Mouse (Mus musculus) limb, embryonic 13.5 days (tissue): ENCODE data around the gene Srr. TPM values are rescaled to one million over a fixed set of nuclear protein-coding genes. Genes with fewer than 3 reads are reported as not detected.

Source experiments
- ATAC-seq: fragments of 200-750 bp; cut with Nextera tagmentation; 2 replicates; pipeline ENCODE4 v1.8.0; 2017; ENCODE audit warnings: low read depth, moderate number of reproducible peaks, moderate TSS enrichment; ENCODE audit not compliant: low FRiP score
- H3K27ac ChIP-seq: fragments of 300-500 bp; sonication (generic); 2 replicates; pipeline ENCODE4 v1.5.1; 2015; ENCODE audit warnings: inconsistent platforms, mild to moderate bottlenecking, moderate library complexity
- H3K27me3 ChIP-seq: fragments of 300-500 bp; sonication (generic); 2 replicates; pipeline ENCODE4 v1.6.1; 2015; ENCODE audit warnings: mild to moderate bottlenecking, inconsistent platforms
- H3K36me3 ChIP-seq: fragments of 300-500 bp; sonication (generic); 2 replicates; pipeline ENCODE4 v1.6.1; 2015; ENCODE audit warnings: inconsistent platforms, mild to moderate bottlenecking, moderate library complexity
- H3K4me1 ChIP-seq: fragments of 300-500 bp; sonication (generic); 2 replicates; pipeline ENCODE4 v1.6.1; 2015; ENCODE audit warnings: inconsistent platforms
- H3K4me2 ChIP-seq: fragments of 300-500 bp; sonication (generic); replicated peaks from 2 replicates; pipeline ENCODE4 v1.6.1; 2015; ENCODE audit warnings: inconsistent platforms, mild to moderate bottlenecking, moderate library complexity
- H3K4me3 ChIP-seq: fragments of 300-500 bp; sonication (generic); 2 replicates; pipeline ENCODE4 v1.5.1; 2015; ENCODE audit warnings: moderate library complexity, mild to moderate bottlenecking, inconsistent platforms
- H3K9ac ChIP-seq: fragments of 300-500 bp; sonication (generic); 2 replicates; pipeline ENCODE4 v1.6.1; 2015; ENCODE audit warnings: mild to moderate bottlenecking, inconsistent platforms
- H3K9me3 ChIP-seq: fragments of 300-500 bp; sonication (generic); 2 replicates; pipeline ENCODE4 v1.6.1; 2016; ENCODE audit warnings: inconsistent platforms
- WGBS: fragments of 180-500 bp; shearing (Covaris S2); methylation state at CpG from one replicate; pipeline ENCODE4 v1.1.7; 2015; 5-methylcytosine and 5-hydroxymethylcytosine counted together
- polyA plus RNA-seq: library from polyadenylated mRNA; unstranded; fragments of >200 nt; fragmentation: Nextera tagmentation; extraction: Ambion mirVana; gene quantifications from 2 replicates; pipeline ENCODE4 v1.2.1, GENCODE M21; 2015

Srr gene
- polyA plus RNA-seq, result 29.2 and 30.3 TPM in 2 replicates

DNA sequence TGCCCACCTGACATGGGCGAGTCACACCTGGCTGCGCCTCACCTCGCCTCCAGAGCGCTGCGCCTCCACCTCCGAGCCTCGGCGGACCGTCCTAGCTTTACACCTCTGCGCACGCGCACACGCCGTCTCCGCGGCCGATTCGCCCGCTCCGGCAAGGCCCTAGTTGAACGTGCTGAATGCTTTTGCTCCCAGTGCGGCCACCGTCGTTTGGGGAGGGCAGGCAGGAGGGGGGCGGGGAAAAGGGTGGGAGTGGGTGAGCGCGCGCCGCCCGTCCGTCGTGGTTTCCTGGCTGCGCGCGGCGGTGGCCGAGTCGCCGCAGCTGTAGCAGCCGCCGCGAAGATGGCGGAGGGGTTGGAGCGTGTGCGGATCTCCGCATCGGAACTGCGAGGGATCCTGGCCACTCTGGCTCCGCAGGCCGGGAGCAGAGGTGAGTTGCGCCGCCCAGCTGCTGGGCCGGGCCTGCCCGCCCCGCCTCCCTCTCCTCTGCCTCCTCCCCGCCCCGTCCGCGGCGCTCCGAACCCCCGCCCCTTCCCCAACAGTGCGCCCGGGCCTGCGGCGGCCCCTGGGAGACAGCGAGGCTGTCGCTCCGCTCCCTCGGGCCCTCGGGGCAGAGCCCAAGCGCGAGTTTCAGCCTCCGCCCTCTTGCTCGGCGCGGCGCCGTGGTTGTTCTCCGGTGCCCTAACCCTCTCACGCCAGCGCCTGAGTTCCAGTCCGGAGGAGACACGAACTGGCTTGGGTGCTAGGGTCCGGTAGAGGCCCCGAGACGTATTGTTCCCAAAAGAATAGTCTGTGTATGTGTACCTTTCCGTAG, at the start of gene Srr, which contains the start of gene Smg6:
Gene Srr, minus strand, starts transcription at position 372 of the 811 bp plus-strand sequence.
Gene Smg6, plus strand, starts transcription at position 247 of the 811 bp plus-strand sequence.
- H3K9ac ChIP-seq, result peak within 1 kb of the TSS; percentile 95
- peak within 1 kb of the TSS; percentile 94 for H3K4me3 ChIP-seq
- peak within 1 kb of the TSS; percentile 72 for H3K4me2 ChIP-seq
- no peaks in the 10 kb centered on the region for H3K9me3 ChIP-seq
- H3K4me1 ChIP-seq, result peaks cover 24% of the 10 kb centered on the region
- peak; percentile 96 for ATAC-seq
- peak within 1 kb of the TSS; percentile 96 for H3K27ac ChIP-seq
- WGBS, result under 1% methylated on average over 77 of the region's 88 CpGs
- peaks cover 18% of the 10 kb centered on the region for H3K36me3 ChIP-seq
- no peaks in the 10 kb centered on the region for H3K27me3 ChIP-seq

DNA sequence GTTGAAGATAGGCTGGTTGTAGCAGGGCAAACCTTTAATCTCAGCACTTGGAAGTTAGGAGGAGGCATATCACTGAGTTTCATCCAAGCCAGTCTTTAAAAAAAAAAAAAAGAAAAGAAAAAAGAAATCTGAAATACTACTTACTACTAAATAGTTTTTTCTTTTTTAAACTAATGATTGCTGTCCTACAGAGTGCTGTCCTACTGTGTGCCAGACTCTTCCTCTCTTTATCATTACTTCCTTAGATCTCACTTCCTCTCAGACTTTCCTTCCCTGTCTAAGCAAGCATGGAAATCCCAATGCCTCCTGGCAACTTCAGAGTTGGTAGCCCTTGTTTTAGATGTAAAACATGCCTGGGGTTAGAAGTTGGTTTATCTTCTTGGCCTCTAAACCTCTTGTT, 48.9 kb upstream of the Srr start:
- Histone ChIP-seq H3K36me3 (peaks cover 14% of the 10 kb centered on the region), H3K4me3 (no peak overlapping the region), H3K4me1 (no peaks in the 10 kb centered on the region), H3K9ac (no peak overlapping the region), H3K9me3 (no peaks in the 10 kb centered on the region), H3K27ac (no peak overlapping the region), H3K27me3 (no peaks in the 10 kb centered on the region), H3K4me2 (no peak overlapping the region)
- ATAC-seq, result no peak

DNA sequence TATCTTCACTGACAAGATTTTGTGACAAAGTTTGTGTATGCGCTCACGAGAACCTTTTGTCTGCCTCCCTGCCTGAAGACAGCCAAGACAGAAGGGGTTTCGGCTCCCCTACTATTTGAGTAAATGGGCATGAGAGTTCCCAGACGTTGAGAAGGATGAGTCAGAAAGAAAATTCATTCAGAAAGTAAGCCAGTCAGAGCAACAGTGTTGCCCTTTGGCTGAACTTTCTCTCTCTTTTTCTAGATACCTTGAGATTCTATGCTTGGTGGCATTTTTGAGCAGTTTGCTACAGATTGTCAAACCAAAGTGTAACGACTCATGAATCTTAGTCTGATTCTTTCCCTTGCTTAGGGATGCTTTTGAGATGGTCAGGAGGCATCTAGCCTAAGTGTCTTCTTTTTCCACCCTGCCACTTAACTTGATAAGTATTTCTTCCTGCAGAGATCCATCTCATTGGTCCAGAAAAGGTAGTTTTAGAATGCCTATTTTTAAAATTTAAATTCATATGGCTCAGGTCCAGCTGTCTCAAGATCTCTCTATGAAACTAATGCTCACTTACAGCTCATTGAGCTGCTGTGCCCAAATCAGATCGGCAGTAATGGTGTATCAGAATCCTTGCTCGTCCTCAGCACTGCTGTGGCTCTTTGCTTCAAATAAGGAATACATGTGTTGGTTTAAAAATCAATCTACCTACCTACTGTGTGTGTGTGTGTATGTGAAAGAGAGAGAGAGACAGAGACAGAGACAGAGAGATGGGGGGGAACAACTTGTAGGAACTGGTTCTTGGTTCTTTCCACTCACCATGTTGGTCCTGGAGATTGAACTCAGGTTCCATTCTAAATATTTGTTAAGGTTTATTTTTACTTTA, 47.8 kb upstream of the Srr start:
- Histone ChIP-seq H3K4me1 (no peaks in the 10 kb centered on the region), H3K36me3 (peaks cover 14% of the 10 kb centered on the region), H3K9me3 (no peaks in the 10 kb centered on the region), H3K9ac (no peak overlapping the region), H3K27me3 (no peaks in the 10 kb centered on the region), H3K4me2 (no peak overlapping the region), H3K4me3 (no peak overlapping the region), H3K27ac (no peak overlapping the region)
- no peak for ATAC-seq
- 88% methylated on average over 7 of the region's 7 CpGs for WGBS

DNA sequence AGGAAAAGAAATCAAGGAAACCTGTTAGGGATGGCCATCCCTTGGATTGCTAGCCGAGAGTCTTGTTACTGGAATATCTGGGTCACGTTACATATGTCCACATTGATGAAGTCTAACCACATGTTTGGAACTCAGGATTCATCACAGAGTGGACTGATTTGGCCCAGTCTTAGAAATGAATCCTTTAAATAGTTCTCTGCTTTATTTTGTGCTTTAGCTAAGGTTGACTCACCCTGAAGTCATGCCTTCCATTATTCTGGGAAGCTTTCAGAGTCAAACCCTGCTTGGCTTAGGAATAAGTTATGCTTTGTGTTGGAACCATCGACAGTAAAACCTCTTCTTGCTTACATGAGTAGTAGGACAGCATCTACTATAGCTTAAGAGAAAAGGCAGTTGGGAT, 39.8 kb upstream of the Srr start:
- no peak overlapping the region for H3K4me3 ChIP-seq
- no peak overlapping the region for H3K9ac ChIP-seq
- 89% methylated on average over 3 of the region's 3 CpGs for WGBS
- no peak for ATAC-seq
- no peak overlapping the region for H3K27ac ChIP-seq
- H3K4me1 ChIP-seq, result 0 out of 2 replicates have a peak, but pooled peaks cover 7% of the 10 kb centered on the region
- no peak overlapping the region for H3K4me2 ChIP-seq
- H3K36me3 ChIP-seq, result peaks cover 6% of the 10 kb centered on the region
- H3K9me3 ChIP-seq, result no peaks in the 10 kb centered on the region
- H3K27me3 ChIP-seq, result no peaks in the 10 kb centered on the region

DNA sequence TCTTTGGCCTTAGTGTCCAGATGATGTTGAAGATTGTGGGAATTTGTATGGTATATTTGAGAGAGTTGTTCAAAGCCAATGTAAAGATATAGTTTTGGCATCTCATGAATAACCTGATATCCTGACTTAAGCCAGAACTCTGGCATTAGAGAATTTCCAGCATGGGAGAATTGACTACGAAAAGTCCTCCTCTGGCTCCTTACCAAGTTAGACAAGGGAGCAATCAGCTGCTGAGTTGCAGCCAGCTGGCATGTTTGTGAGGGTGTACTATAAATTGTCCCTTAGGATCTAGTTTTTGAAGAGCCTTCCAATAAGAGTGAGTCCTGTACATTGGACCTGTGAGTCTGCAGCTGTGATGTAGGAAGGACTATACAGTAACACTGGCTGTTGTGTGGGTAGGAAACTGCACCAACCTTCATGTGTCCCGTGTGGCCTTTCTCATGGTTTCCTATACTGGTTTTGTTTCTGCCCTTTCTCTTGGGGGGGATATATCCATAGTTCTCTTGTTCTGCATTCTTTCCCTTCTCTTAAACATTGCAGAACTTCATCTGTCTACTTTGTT, 37.2 kb upstream of the Srr start:
- Histone ChIP-seq H3K4me2 (no peak overlapping the region), H3K36me3 (peaks cover 6% of the 10 kb centered on the region), H3K27ac (no peak overlapping the region), H3K9ac (no peak overlapping the region), H3K27me3 (no peaks in the 10 kb centered on the region), H3K4me1 (0 out of 2 replicates have a peak, but pooled peaks cover 7% of the 10 kb centered on the region), H3K9me3 (no peaks in the 10 kb centered on the region), H3K4me3 (no peak overlapping the region)
- ATAC-seq, result peak; percentile 66; the same call in 1 of the 2 replicates
- WGBS, result 66% methylated on average over 2 of the region's 2 CpGs

DNA sequence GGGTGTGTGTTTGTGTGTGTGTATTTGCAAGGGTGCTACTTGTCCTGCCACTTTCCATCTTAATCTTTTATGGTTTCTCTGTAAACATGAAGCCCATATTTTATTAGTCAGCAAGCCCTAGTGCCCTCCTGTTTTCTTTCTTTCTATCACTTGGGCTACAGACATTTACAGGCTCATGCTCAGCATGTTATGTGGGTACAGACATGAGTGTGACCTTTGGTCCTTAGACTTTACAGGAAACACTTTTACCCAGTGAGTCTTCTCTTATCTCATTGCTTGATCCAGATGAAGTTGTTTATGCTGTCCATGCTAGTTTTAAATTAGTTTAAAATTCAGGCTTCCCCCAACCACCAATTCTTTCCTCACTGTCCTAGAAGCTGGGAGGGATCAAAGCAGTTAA, 36.2 kb upstream of the Srr start:
- H3K4me1 ChIP-seq, result 0 out of 2 replicates have a peak, but pooled peaks cover 7% of the 10 kb centered on the region
- H3K27me3 ChIP-seq, result no peaks in the 10 kb centered on the region
- H3K27ac ChIP-seq, result no peak overlapping the region
- H3K9ac ChIP-seq, result no peak overlapping the region
- H3K4me3 ChIP-seq, result no peak overlapping the region
- no peak for ATAC-seq
- no peaks in the 10 kb centered on the region for H3K9me3 ChIP-seq
- H3K36me3 ChIP-seq, result peaks cover 13% of the 10 kb centered on the region
- no peak overlapping the region for H3K4me2 ChIP-seq

DNA sequence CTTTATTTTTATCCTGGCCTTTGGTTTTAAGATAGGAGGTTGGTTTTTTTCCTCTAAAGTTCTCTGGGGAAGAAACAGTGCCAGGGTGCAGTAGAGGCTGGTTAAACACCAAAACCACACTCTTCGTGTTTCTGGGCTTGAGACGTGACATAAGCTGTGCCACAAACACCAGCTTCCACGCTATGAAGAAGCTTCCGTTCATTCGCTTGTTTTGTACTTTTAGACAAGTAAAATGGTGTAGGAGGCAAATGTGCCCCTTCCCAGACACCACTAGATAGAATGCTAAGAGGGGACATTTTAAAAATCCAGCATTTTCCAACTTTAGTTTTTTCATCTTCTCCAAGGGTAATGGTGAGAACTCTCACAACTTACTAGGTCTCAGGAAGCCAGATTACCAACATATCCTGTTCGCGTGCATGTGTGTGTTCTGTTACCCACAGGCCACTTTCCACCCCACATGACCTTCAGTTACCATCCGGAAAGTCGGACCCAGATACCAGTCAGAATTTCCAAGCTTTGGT, 34.3 kb upstream of the Srr start:
- 95% methylated on average over 9 of the region's 9 CpGs for WGBS
- H3K4me2 ChIP-seq, result no peak overlapping the region
- 0 out of 2 replicates have a peak, but pooled peaks cover 7% of the 10 kb centered on the region for H3K4me1 ChIP-seq
- H3K27me3 ChIP-seq, result no peaks in the 10 kb centered on the region
- H3K36me3 ChIP-seq, result peaks cover 11% of the 10 kb centered on the region
- no peak for ATAC-seq
- no peak overlapping the region for H3K4me3 ChIP-seq
- no peak overlapping the region for H3K9ac ChIP-seq
- H3K9me3 ChIP-seq, result no peaks in the 10 kb centered on the region
- H3K27ac ChIP-seq, result no peak overlapping the region

DNA sequence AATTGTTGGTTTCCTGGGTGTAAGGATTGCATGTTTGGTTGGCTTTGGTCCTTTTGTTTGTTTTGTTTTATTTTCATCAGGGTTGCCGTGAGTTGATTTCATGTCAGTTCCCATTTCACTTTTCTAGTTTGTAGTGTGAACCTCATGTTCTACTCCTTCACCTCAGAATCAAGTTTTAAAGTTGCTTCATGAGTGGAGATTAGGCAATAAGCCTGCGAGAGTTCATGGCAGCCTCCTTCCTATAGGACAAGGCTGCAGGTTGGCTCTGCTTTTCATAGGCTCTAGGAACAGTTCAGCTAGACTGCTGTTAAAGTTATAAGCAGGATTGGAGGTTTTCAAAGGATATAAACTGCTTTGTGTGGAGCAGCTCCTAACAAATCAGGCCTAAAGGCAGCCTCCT, 33.8 kb upstream of the Srr start:
- Histone ChIP-seq H3K4me3 (no peak overlapping the region), H3K4me1 (0 out of 2 replicates have a peak, but pooled peaks cover 7% of the 10 kb centered on the region), H3K4me2 (no peak overlapping the region), H3K9ac (no peak overlapping the region), H3K27ac (no peak overlapping the region), H3K9me3 (no peaks in the 10 kb centered on the region), H3K36me3 (peaks cover 16% of the 10 kb centered on the region), H3K27me3 (no peaks in the 10 kb centered on the region)
- no peak for ATAC-seq
- 91% methylated on average over 2 of the region's 2 CpGs for WGBS

DNA sequence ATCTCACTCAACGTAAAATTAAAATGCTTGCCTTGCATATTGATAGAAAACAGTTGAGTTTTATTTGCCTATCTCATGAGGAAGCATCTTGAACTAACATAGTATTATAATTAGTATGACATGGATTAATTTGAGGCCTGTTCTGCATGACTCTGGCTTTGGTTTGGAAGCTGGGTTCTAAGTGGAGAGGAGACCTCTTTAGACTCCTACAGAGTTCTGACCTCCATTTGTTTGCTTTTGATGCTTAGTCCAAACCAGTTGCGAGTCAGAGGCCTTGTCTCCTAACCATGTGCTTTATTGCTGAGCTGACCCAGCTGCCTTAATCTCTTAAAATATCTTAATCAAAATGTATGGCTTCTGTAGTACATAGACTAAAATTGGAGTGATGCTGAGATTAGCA, 31.9 kb upstream of the Srr start:
- no peak for ATAC-seq
- WGBS, result 93% methylated on average over 2 of the region's 2 CpGs

DNA sequence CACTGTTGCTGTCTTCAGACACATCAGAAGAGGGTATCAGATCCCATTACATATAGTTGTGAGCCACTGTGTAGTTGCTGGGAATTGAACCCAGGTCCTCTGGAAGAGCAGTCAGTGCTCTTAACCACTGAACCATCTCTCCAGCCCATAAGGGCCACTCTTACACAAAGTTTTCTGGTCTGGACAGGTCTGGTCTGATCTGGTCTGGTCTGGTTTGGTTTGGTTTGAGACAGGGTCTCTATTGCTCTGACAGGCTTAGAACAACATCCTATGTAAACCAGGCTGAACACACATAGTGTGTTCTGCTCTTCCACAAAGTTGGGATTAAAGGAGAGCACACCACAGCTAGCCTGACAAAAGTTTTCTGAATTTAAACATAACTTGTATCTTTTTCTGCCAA, 30.3 kb upstream of the Srr start:
- ATAC-seq, result no peak
- Histone ChIP-seq H3K36me3 (peaks cover 28% of the 10 kb centered on the region), H3K4me3 (no peak overlapping the region), H3K4me1 (no peaks in the 10 kb centered on the region), H3K27ac (no peak overlapping the region), H3K4me2 (no peak overlapping the region), H3K27me3 (no peaks in the 10 kb centered on the region), H3K9me3 (no peaks in the 10 kb centered on the region), H3K9ac (no peak overlapping the region)

More for the DNA sequence above, 31.9 kb upstream of the Srr start:
- Histone ChIP-seq H3K4me1 (0 out of 2 replicates have a peak, but pooled peaks cover under 1% of the 10 kb centered on the region), H3K36me3 (peaks cover 21% of the 10 kb centered on the region), H3K9me3 (no peaks in the 10 kb centered on the region), H3K27ac (no peak overlapping the region), H3K9ac (no peak overlapping the region), H3K27me3 (no peaks in the 10 kb centered on the region), H3K4me3 (no peak overlapping the region), H3K4me2 (no peak overlapping the region)

DNA sequence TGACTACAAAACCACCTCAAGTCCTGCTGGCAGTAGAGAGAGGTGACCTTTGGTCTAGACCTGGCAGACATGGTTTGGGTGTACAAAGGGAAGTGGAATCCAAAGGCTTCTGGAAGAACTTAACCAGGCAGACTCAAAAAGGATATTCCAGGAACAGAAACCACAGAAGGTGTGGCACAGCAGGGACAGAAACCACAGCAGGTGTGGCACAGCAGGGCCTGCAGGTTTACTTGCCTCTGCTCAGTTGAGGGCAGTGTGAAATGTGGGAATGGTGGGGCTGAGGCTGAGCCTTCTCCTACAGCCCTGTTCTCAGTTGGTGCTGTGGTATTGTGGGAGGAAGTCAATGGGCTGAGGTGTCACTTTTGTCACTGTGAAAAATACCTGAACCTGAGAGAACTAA, 29.2 kb upstream of the Srr start:
- Histone ChIP-seq H3K4me2 (no peak overlapping the region), H3K4me3 (no peak overlapping the region), H3K27ac (no peak overlapping the region), H3K27me3 (no peaks in the 10 kb centered on the region), H3K36me3 (peaks cover 34% of the 10 kb centered on the region), H3K9ac (no peak overlapping the region), H3K4me1 (no peaks in the 10 kb centered on the region), H3K9me3 (no peaks in the 10 kb centered on the region)
- ATAC-seq, result no peak

DNA sequence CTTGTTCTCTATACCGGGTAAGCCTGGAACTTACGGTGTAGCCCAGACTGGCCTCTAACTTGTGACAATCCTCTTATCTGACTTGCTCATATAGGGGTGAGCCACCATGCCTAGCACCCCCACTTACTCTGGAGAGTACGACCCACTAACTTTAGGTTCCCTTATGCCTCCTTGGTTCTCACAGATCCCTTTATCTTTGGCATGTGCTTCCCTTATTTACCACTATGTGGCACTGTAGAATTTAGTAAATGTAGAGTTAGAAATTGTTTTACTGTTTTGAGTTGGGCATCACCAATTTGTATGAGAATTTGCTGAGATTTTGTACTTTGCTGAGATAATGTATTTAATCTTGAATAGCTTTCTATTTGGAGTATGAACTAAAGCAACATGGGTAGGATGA, 20.6 kb upstream of the Srr start:
- Histone ChIP-seq H3K36me3 (peaks cover 60% of the 10 kb centered on the region), H3K4me2 (no peak overlapping the region), H3K4me3 (no peak overlapping the region), H3K4me1 (no peaks in the 10 kb centered on the region), H3K27me3 (no peaks in the 10 kb centered on the region), H3K9ac (no peak overlapping the region), H3K9me3 (no peaks in the 10 kb centered on the region), H3K27ac (no peak overlapping the region)
- 79% methylated on average over 3 of the region's 3 CpGs for WGBS
- ATAC-seq, result no peak
